In genomic region chr12:70232020-70232544, GRCm38 (mm10) we compare ENCODE assay signal across 1 mouse cellular context.
TF ChIP-seq lines count a peak whose summit lies in the region.

No protein-coding gene starts in this region.

TF ChIP-seq in MEL, 35 proteins besides CTCF, POLR2A, EP300 and RAD21 (continued from another document):
- TF ChIP-seq MEF2A (IDR thresholded peaks at IDR 0.05; ENCODE audit: extremely low read depth, insufficient replicate concordance, low read depth, low read length, poor library complexity, severe bottlenecking) (no peak), BHLHE40 (IDR thresholded peaks at IDR 0.05; ENCODE audit: borderline replicate concordance, low read depth, low read length) (peak; percentile 59), NELFE (IDR thresholded peaks at IDR 0.05; ENCODE audit: low read depth, low read length) (peak; percentile 75), ETS1 (IDR thresholded peaks at IDR 0.05; ENCODE audit: low read depth, low read length) (peak; percentile 84), HCFC1 (IDR thresholded peaks at IDR 0.05; ENCODE audit: low read depth, low read length) (peak; percentile 73), ZNF384 (IDR thresholded peaks at IDR 0.05; ENCODE audit: low read depth, low read length) (0 out of 2 replicates have a peak, but pooled peaks have one; percentile 9), POLR2AphosphoS2 (IDR thresholded peaks at IDR 0.05; ENCODE audit: low read length) (peak; percentile 84), MAX (IDR thresholded peaks at IDR 0.05; ENCODE audit: low read length) (peak; percentile 76), TCF12 (IDR thresholded peaks at IDR 0.05; ENCODE audit: low read depth, low read length) (peak; percentile 82), CHD1 (IDR thresholded peaks at IDR 0.05; ENCODE audit: low read depth, low read length) (0 out of 2 replicates have a peak, but pooled peaks have one; percentile 34)
